Mouse (Mus musculus) lung, postnatal 0 days (tissue): ENCODE data around the gene Dffb.

Experiments used
- CTCF ChIP-seq: IDR thresholded peaks from 2 replicates; pipeline ENCODE4 v1.5.1; 2016; ENCODE audit warnings: antibody characterized with exemption, mild to moderate bottlenecking
- EP300 ChIP-seq: IDR thresholded peaks from 2 replicates; pipeline ENCODE4 v1.6.1; 2016; ENCODE audit warnings: antibody characterized with exemption, mild to moderate bottlenecking, control low read depth

DNA sequence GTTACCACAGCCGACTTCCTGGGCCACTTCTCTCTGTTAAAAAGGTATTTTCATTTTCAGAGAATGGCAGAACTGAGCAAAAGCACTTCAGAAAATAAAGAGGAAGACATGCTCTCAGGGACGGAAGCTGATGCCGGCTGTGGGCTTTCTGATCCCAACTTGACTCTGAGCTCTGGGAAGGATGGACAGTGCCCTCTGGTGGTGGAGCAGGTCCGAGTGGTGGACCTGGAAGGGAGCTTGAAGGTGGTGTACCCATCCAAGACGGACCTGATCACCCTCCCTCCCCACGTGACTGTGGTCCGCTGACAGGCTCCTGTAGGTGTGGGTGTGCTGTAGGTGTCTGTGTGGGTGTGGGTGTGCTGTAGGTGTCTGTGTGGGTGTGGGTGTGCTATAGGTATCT lies 44.6 kb upstream of the Dffb start:
- TF ChIP-seq EP300 (no peak), CTCF (peak; percentile 76)
